In the genomic region with DNA sequence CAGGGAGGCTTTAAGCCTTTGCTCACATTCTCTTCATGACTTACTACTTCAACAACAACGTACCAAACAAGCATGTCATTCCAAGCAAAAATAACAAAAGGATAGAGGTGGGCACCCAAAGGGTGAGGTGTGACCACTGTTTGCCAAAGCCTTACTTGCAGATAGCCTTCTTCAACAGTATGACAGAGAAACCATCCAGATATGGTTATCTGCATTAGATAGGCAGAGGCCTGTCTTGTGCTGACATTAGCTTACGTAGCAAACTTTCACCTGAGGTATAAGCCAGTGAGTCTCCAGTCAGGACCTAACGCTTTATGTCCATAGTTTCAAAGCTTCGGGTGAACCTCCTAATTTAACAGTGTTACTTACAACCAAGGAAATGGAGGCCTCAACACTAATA, we compare ENCODE assay signal across 19 mouse cellular contexts.
"Had no signal": no experiment of that assay in that cellular context is flagged by ENCODE, and none has a peak within 500 bp of the region (broad histone marks: within the 10 kb centered on the region; RNA-seq: fewer than 3 reads in every experiment).

No protein-coding gene starts in this region.

- H3K36me3 ChIP-seq: intestine, embryonic 15.5 days had no signal

- H3K9ac ChIP-seq: intestine, embryonic 15.5 days; kidney, embryonic 15.5 days; limb, embryonic 12.5 days; limb, embryonic 15.5 days had no signal

- H3K27me3 ChIP-seq: intestine, embryonic 15.5 days; kidney, embryonic 15.5 days; limb, embryonic 12.5 days; limb, embryonic 15.5 days; megakaryocyte, embryonic 14.5 days had no signal

- DNase-seq: kidney, adult 11 months; kidney, adult 8-10 months; kidney, postnatal 10 days; kidney, postnatal 36 days; left cerebral cortex, postnatal 4 days; lung, adult 2 months; lung, postnatal 14 days; midbrain, embryonic 14.5 days; right cerebral cortex, postnatal 14 days; right cerebral cortex, postnatal 4 days; thymus, adult 18-20 months; thymus, postnatal 36 days had no signal

- H3K27ac ChIP-seq: intestine, embryonic 15.5 days; kidney, embryonic 15.5 days; limb, embryonic 12.5 days; limb, embryonic 15.5 days; macrophage had no signal

- ATAC-seq: intestine, embryonic 15.5 days had no signal

- H3K9me3 ChIP-seq: intestine, embryonic 15.5 days; kidney, embryonic 15.5 days; limb, embryonic 12.5 days; limb, embryonic 15.5 days; megakaryocyte, embryonic 14.5 days had no signal

- H3K4me2 ChIP-seq: intestine, embryonic 15.5 days; kidney, embryonic 15.5 days; limb, embryonic 12.5 days; limb, embryonic 15.5 days; midbrain, embryonic 11.5 days had no signal

- H3K4me1 ChIP-seq: intestine, embryonic 15.5 days; limb, embryonic 12.5 days; limb, embryonic 15.5 days had no signal

- H3K4me3 ChIP-seq: intestine, embryonic 15.5 days; kidney, embryonic 15.5 days; limb, embryonic 12.5 days; limb, embryonic 15.5 days; megakaryocyte, embryonic 14.5 days had no signal
